ENCODE assay signal across 9 mouse cellular contexts in genomic region chr14:27058535-27059223, GRCm38 (mm10). TPM values are rescaled to one million over a fixed set of nuclear protein-coding genes. Genes with fewer than 3 reads are reported as not detected.
DNase-seq lines count a peak whose midpoint lies in the region; ATAC-seq and TF ChIP-seq lines count a peak whose summit lies in the region.
"Had no signal": no experiment of that assay in that cellular context is flagged by ENCODE, and none has a peak within 500 bp of the region (broad histone marks: within the 10 kb centered on the region; RNA-seq: fewer than 3 reads in every experiment).

No protein-coding gene starts in this region.

- intact Hi-C loops in heart, postnatal 25 days (cut with DNase I): no loop called here

- WGBS in heart, embryonic 11.5 days (ENCODE audit: insufficient replicate concordance): 16% methylated on average over 13 of the region's 13 CpGs
- WGBS in lung, embryonic 16.5 days: 5% methylated on average over 13 of the region's 13 CpGs
- WGBS in lung, adult 2 months: 14% methylated on average over 13 of the region's 13 CpGs
- 12% methylated on average over 13 of the region's 13 CpGs for WGBS in stomach, postnatal 0 days

- H3K27me3 ChIP-seq in heart, embryonic 11.5 days (ENCODE audit: control insufficient read depth, insufficient read depth, low read length): no peaks in the 10 kb centered on the region
- no peaks in the 10 kb centered on the region for H3K27me3 ChIP-seq in lung, embryonic 16.5 days (ENCODE audit: control insufficient read depth, insufficient read depth, low read depth, low read length)
- no peaks in the 10 kb centered on the region for H3K27me3 ChIP-seq in stomach, postnatal 0 days (ENCODE audit: control insufficient read depth, insufficient read depth, low read length)
- H3K27me3 ChIP-seq: neural tube, embryonic 12.5 days had no signal

- TF ChIP-seq EP300 in stomach, postnatal 0 days (optimal IDR thresholded peaks at IDR 0.05): no peak

- no peak for DNase-seq in heart, postnatal 25 days (ENCODE audit: low spot score)
- no peak for DNase-seq in lung, adult 2 months
- peak; percentile 47 for DNase-seq in kidney, postnatal 14 days
- DNase-seq in stomach, postnatal 0 days (ENCODE audit: low spot score): no peak
- no peak for DNase-seq in cerebellum, postnatal 36 days
- DNase-seq in cerebellum, adult 11 months: no peak

- no peak overlapping the region for H3K27ac ChIP-seq in heart, embryonic 11.5 days (ENCODE audit: low read depth, low read length)
- H3K27ac ChIP-seq in lung, embryonic 16.5 days (ENCODE audit: low read length): peak overlapping the region; percentile 46
- no peak overlapping the region for H3K27ac ChIP-seq in stomach, postnatal 0 days (replicated peaks)
- H3K27ac ChIP-seq: neural tube, embryonic 12.5 days had no signal

- H3K4me2 ChIP-seq in heart, embryonic 11.5 days: peak overlapping the region; percentile 17
- H3K4me2 ChIP-seq in lung, embryonic 16.5 days (ENCODE audit: low read depth, low read length): peak overlapping the region; percentile 34
- H3K4me2 ChIP-seq in stomach, postnatal 0 days (replicated peaks; ENCODE audit: low read depth): 0 out of 2 replicates have a peak overlapping the region, but pooled peaks have one; percentile 3
- H3K4me2 ChIP-seq: neural tube, embryonic 12.5 days had no signal

- H3K36me3 ChIP-seq in heart, embryonic 11.5 days (ENCODE audit: control insufficient read depth, insufficient read depth, low read length): no peaks in the 10 kb centered on the region
- H3K36me3 ChIP-seq in lung, embryonic 16.5 days (ENCODE audit: control insufficient read depth, insufficient read depth, low read length): no peaks in the 10 kb centered on the region
- no peaks in the 10 kb centered on the region for H3K36me3 ChIP-seq in stomach, postnatal 0 days (ENCODE audit: control insufficient read depth, insufficient read depth, low read length)
- H3K36me3 ChIP-seq: neural tube, embryonic 12.5 days had no signal

- no peak for TF ChIP-seq POLR2A in lung, adult 2 months (IDR thresholded peaks at IDR 0.05; ENCODE audit: borderline replicate concordance, extremely low read depth, low read depth, low read length)

- no peaks in the 10 kb centered on the region for H3K9me3 ChIP-seq in heart, embryonic 11.5 days (replicated peaks; ENCODE audit: control insufficient read depth, low read length)
- no peaks in the 10 kb centered on the region for H3K9me3 ChIP-seq in lung, embryonic 16.5 days (ENCODE audit: control insufficient read depth, low read length)
- H3K9me3 ChIP-seq in stomach, postnatal 0 days (ENCODE audit: control insufficient read depth, low read length): no peaks in the 10 kb centered on the region
- H3K9me3 ChIP-seq: neural tube, embryonic 12.5 days had no signal

- ATAC-seq in heart, embryonic 11.5 days (replicated peaks; ENCODE audit: insufficient number of reproducible peaks, low FRiP score, low TSS enrichment): no peak
- peak; percentile 72 for ATAC-seq in lung, embryonic 16.5 days (ENCODE audit: low read depth)
- ATAC-seq in stomach, postnatal 0 days (ENCODE audit: low FRiP score, low TSS enrichment): no peak

- H3K4me3 ChIP-seq in heart, embryonic 11.5 days (ENCODE audit: low read depth, low read length): no peak overlapping the region
- no peak overlapping the region for H3K4me3 ChIP-seq in lung, embryonic 16.5 days (ENCODE audit: low read length)
- H3K4me3 ChIP-seq in lung, adult 2 months (replicated peaks; ENCODE audit: extremely low read depth, low read depth, low read length): no peak overlapping the region
- no peak overlapping the region for H3K4me3 ChIP-seq in stomach, postnatal 0 days (ENCODE audit: low read depth, low read length)
- H3K4me3 ChIP-seq: neural tube, embryonic 12.5 days had no signal

- no peak; the same call in 1 of the 2 replicates for TF ChIP-seq CTCF in lung, adult 2 months (IDR thresholded peaks at IDR 0.05; ENCODE audit: insufficient read depth, low read length)
- TF ChIP-seq CTCF in stomach, postnatal 0 days (IDR thresholded peaks at IDR 0.05; ENCODE audit: low read depth): peak; percentile 41; the same call in 1 of the 2 replicates

- peaks cover 38% of the 10 kb centered on the region for H3K4me1 ChIP-seq in heart, embryonic 11.5 days (ENCODE audit: control insufficient read depth, insufficient read depth, low read length)
- H3K4me1 ChIP-seq in lung, embryonic 16.5 days (replicated peaks; ENCODE audit: control insufficient read depth, insufficient read depth, low read length): peaks cover 14% of the 10 kb centered on the region
- H3K4me1 ChIP-seq in lung, adult 2 months (ENCODE audit: control insufficient read depth, insufficient read depth, low read length): peaks cover 7% of the 10 kb centered on the region
- H3K4me1 ChIP-seq in stomach, postnatal 0 days (replicated peaks; ENCODE audit: control insufficient read depth, insufficient read depth): peaks cover 7% of the 10 kb centered on the region; the same call in 1 of the 2 replicates

- no peak overlapping the region for H3K9ac ChIP-seq in heart, embryonic 11.5 days (ENCODE audit: low read depth, low read length)
- no peak overlapping the region for H3K9ac ChIP-seq in lung, embryonic 16.5 days (ENCODE audit: low read length)
- H3K9ac ChIP-seq in stomach, postnatal 0 days (ENCODE audit: low read length): no peak overlapping the region
- H3K9ac ChIP-seq: neural tube, embryonic 12.5 days had no signal

RNA-seq across cellular contexts. Expression of gene Il17rd, which starts 19.9 kb away (rescaled TPM):
- 1.5 and 2.1 TPM in 2 replicates for polyA plus RNA-seq in heart, embryonic 11.5 days (2014; fragmentation: Nextera tagmentation; extraction: Ambion mirVana)
- total RNA-seq in heart, postnatal 25 days (2021): 1 to 10 TPM; 3.6 to 5.7 TPM
- polyA plus RNA-seq in lung, embryonic 16.5 days (2015; fragmentation: Nextera tagmentation; extraction: Ambion mirVana): 1.9 and 2.0 TPM in 2 replicates
- polyA plus RNA-seq in lung, adult 2 months (2012; rRNA removed): 9.4 and 11.3 TPM in 2 replicates
- 1.0 and 1.1 TPM in 2 replicates for polyA plus RNA-seq in stomach, postnatal 0 days (2015; fragmentation: Nextera tagmentation; extraction: Ambion mirVana)

RNA-seq across cellular contexts. Expression of gene Arhgef3, which starts 56.0 kb away (rescaled TPM):
- polyA plus RNA-seq in heart, embryonic 11.5 days (2014; fragmentation: Nextera tagmentation; extraction: Ambion mirVana): 10.1 and 12.5 TPM in 2 replicates
- total RNA-seq in heart, postnatal 25 days (2021): 10 to 100 TPM; 29.0 to 34.1 TPM
- 12.8 and 13.8 TPM in 2 replicates for polyA plus RNA-seq in lung, embryonic 16.5 days (2015; fragmentation: Nextera tagmentation; extraction: Ambion mirVana)
- polyA plus RNA-seq in lung, adult 2 months (2012; rRNA removed): 36.6 and 48.5 TPM in 2 replicates
- polyA plus RNA-seq in stomach, postnatal 0 days (2015; fragmentation: Nextera tagmentation; extraction: Ambion mirVana): 13.1 and 14.1 TPM in 2 replicates
